Mouse (Mus musculus) granulocyte monocyte progenitor cell, adult 5-6 weeks (primary cell): Measurements from ENCODE around the gene Krtap19-3. TPM values are rescaled to one million over a fixed set of nuclear protein-coding genes. Genes with fewer than 3 reads are reported as not detected.

Source experiments
- ATAC-seq: replicated peaks from 2 replicates; pipeline ENCODE4 v1.8.0; 2016; ENCODE audit warnings: mild to moderate bottlenecking, moderate TSS enrichment, inconsistent platforms; ENCODE audit not compliant: poor library complexity, severe bottlenecking
- total RNA-seq, 2 experiments: library from RNA; stranded (forward) in 1 of 2; stranded (reverse) in 1 of 2; fragments of 200-712, 200-1000 nt in 1 of 2; fragments of >200 nt in 1 of 2; fragmentation: Nextera tagmentation in 1 of 2; gene quantifications; 2 replicates each; pipeline ENCODE4 v1.2.3; 2014 to 2017

Gene Krtap19-3
- total RNA-seq (2014; fragmentation: Nextera tagmentation) = not detected in 2 replicates
- not detected in 2 replicates for total RNA-seq (2017)

DNA sequence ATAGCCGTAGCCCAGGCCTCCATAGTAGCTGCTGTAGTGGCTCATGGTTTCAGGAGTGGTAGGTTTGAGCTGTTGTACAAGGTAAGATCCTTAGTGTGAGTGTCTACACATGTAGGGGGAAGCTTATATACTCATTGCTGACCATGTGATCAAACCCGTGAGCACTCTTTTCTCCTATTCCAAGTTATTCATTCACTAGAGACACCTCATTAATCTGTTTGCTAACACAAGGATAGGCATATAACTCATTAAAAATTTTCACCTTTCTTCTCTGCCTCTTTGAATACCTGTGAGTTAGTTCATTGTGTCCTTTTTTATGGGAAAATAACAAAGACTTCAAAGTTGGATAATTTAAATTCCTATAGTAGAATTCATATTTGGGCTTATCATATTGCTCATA lies at the start of gene Krtap19-3:
TSS of gene Krtap19-3 (minus strand) at position 101 of the 400 bp plus-strand sequence.
- no peak for ATAC-seq

DNA sequence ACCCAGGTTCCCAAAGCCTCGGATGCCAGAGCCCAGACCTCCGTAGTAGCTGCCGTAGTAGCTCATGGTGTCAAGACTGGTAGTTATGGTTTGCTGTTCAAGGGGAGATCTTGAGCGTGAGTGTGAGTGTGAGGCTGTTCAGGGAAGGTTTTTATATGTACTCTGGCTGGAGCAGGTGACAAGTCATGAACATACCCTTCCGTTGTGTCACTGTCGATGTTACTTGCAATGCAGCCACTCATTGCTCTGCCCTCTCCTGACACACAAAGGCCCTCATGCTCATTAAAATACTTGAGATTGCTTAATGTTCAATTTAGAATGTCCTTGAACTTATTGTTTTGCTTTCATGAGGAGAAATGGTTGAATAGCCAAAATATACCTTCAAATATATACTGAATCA lies 18.5 kb upstream of the Krtap19-3 start, which contains the start of gene Krtap19-5:
TSS of gene Krtap19-5 (minus strand) at position 101 of the 400 bp plus-strand sequence.
- no peak for ATAC-seq

DNA sequence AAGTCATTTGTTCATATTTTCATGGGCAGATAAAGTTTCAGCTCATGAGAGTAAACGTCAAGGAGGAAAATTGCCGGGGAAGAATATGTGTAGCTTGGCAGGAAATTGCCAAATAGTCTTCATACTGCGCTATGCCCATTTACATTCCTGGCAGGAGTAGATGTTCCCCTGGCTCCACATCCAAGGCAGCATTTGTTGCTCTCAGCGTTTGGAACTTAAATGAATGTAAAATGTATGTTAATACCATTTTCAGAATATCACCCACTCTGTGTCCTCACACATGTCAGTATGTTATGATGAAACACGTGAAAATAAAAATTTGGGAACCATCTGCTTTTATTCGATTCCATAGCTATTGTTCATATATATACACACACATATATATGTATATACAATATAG lies 9.0 kb upstream of the Krtap19-3 start:
- ATAC-seq = no peak

DNA sequence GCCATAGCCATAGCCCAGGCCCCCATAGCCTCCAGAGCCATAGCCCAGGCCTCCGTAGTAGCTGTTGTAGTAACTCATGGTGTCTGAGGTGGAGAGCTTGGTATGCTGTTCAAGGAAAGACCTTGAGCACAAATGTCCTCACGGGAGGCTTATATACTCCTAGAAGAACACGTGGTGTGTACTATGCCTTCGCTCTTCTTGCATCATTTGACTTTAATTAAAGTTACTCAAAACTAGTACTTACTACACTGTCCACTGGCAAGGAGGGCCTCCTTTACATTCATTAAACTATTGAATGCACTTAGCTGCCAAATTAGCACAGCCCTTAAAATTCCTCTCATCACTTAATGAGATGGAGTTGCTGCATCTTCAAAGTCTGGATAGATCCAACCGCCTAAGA lies 7.2 kb upstream of the Krtap19-3 start, which contains the start of gene Krtap19-4:
TSS of gene Krtap19-4 (minus strand) at position 101 of the 400 bp plus-strand sequence.
- ATAC-seq = no peak

DNA sequence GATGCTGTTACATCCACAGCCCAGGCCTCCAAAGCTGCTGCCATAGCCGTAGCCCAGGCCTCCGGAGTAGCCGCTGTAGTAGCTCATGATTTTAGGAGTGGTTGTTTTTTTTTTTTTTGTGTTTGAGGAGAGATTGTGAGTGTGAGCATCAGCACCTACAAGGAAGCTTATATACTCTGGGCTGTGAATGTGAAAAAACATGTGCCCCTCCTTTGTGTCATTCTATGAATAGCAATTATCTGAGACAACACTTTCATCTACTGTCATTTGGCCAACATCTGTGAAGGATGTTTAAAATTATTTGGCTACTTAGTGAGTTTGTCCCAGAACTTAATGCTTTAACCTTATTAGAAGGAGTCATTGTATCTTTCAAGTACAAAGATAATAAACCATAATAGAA lies 3.7 kb downstream of the Krtap19-3 start, which contains the start of gene Krtap19-2:
TSS of gene Krtap19-2 (minus strand) at position 101 of the 400 bp plus-strand sequence.
- ATAC-seq = no peak

DNA sequence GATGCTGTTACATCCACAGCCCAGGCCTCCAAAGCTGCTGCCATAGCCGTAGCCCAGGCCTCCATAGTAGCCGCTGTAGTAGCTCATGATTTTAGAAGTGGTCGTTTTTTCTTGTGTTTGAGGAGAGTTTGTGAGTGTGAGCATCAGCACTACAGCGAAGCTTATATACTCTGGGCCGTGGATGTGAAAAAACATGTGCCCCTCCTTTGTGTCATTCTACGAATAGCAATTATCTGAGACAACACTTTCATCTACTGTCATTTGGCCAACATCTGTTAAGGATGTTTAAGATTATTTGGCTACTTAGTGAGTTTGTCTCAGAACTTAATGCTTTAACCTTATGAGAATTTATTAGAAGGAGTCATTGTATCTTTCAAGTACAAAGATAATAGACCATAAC lies 8.5 kb downstream of the Krtap19-3 start, which contains the start of gene Krtap19-1:
TSS of gene Krtap19-1 (minus strand) at position 101 of the 400 bp plus-strand sequence.
- no peak for ATAC-seq

DNA sequence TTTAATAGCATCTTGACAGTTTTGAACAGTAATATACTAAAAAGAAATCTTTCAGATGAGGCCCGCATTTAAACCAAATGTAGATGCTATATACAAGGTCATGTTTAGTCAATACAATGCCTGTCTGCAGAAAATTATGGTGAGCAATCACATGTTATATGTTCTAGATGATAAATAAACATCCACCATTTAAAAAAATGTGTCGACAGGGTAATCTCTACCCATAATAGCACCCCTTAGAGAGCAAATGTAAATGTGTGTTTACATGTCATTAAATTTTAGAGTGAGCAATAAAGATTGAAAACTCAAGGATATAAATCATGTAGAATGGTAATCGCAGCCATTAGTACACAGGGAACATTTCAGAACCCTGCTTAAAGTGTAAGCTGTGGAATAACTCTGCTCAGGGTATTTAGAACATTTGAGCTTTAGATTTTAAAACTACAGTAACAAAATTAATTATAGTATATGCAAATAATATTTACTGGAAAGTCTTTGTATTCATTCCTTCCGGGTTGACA lies 12.9 kb downstream of the Krtap19-3 start:
- ATAC-seq = no peak

DNA sequence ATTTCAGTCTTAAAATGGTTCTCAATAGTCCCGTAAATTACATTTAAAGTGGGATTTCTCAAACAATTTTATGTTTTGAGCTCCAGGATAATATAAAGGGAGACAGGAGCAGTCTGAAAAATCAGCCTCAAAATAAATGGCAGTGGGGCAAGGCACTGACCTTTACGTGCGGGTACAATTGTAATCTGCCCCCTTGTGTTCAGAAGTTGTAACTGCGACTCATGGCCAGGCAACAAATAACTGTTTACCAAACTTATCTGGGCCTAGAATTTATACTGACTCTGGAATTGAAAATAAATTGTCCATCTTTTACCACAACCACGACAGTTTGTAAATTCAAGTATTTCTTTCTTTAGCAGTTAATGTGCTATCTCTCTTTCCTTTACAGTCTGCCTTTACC lies 26.4 kb downstream of the Krtap19-3 start:
- peak; percentile 50; the same call in 1 of the 2 replicates for ATAC-seq

DNA sequence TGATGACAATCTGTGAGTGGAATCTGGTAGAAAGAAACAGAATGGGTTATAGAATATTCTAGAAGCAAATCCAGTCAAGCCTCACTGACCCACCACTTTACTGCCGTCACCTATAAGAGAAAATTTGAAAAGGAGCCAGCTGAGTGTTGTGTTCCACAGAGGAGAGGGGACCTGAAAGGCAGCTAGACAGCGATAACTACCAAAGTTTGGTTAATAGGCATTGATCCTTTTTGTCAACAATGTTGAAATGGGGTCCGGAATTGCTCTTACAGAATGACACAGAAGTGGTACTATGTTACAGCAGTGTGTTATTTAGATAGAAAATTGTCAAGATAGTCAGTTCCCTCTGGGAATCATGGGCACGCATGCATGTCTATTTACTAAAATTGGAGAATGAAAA lies 29.3 kb downstream of the Krtap19-3 start:
- no peak for ATAC-seq

DNA sequence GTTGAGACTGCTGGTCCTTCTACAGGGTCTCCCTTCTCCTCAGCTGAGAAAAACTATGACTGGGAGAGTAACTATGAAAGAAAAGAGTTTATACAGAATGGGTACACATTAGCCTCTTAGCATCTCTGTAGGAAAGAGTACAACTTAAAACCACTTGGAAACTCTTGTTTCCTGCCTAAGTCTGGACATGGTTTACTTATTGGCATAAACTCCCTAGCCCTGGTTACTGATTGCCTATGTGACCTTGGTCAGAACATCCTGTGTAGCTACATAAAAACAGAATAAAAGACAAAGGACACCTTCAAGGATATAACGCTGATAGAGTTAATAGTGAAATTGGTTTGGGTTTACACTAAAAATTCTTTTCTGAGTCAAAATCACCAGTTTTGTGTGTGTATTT lies 30.5 kb downstream of the Krtap19-3 start:
- ATAC-seq = no peak

Other genes with a start within 250 kb of the Krtap19-3 start
- not detected in 2 replicates for gene Krtap26-1, start 230.2 kb downstream of the Krtap19-3 start, total RNA-seq (2014; fragmentation: Nextera tagmentation)
- gene Krtap26-1, start 230.2 kb downstream of the Krtap19-3 start, total RNA-seq (2017) = not detected in 2 replicates
- gene Krtap27-1, start 206.4 kb downstream of the Krtap19-3 start, total RNA-seq (2014; fragmentation: Nextera tagmentation) = not detected in 2 replicates
- gene Krtap27-1, start 206.4 kb downstream of the Krtap19-3 start, total RNA-seq (2017) = not detected in 2 replicates
- not detected in 2 replicates for gene 2310061N02Rik, start 170.1 kb downstream of the Krtap19-3 start, total RNA-seq (2014; fragmentation: Nextera tagmentation)
- gene 2310061N02Rik, start 170.1 kb downstream of the Krtap19-3 start, total RNA-seq (2017) = not detected in 2 replicates
- not detected in 2 replicates for gene Krtap13-1, start 149.2 kb downstream of the Krtap19-3 start, total RNA-seq (2014; fragmentation: Nextera tagmentation)
- not detected in 2 replicates for gene Krtap13-1, start 149.2 kb downstream of the Krtap19-3 start, total RNA-seq (2017)
- gene Krtap13, start 126.4 kb downstream of the Krtap19-3 start, total RNA-seq (2014; fragmentation: Nextera tagmentation) = not detected in 2 replicates
- not detected in 2 replicates for gene Krtap13, start 126.4 kb downstream of the Krtap19-3 start, total RNA-seq (2017)
- not detected in 2 replicates for gene 2310034C09Rik, start 119.2 kb downstream of the Krtap19-3 start, total RNA-seq (2014; fragmentation: Nextera tagmentation)
- not detected in 2 replicates for gene 2310034C09Rik, start 119.2 kb downstream of the Krtap19-3 start, total RNA-seq (2017)
- gene 2310057N15Rik, start 103.8 kb downstream of the Krtap19-3 start, total RNA-seq (2014; fragmentation: Nextera tagmentation) = not detected in 2 replicates
- not detected in 2 replicates for gene 2310057N15Rik, start 103.8 kb downstream of the Krtap19-3 start, total RNA-seq (2017)
- not detected in 2 replicates for gene Gm5965, start 100.1 kb downstream of the Krtap19-3 start, total RNA-seq (2014; fragmentation: Nextera tagmentation)
- gene Gm5965, start 100.1 kb downstream of the Krtap19-3 start, total RNA-seq (2017) = not detected in 2 replicates
- gene Gm20741, start 65.8 kb downstream of the Krtap19-3 start, total RNA-seq (2014; fragmentation: Nextera tagmentation) = not detected in 2 replicates
- not detected in 2 replicates for gene Gm20741, start 65.8 kb downstream of the Krtap19-3 start, total RNA-seq (2017)
- gene Krtap15, start 57.8 kb downstream of the Krtap19-3 start, total RNA-seq (2014; fragmentation: Nextera tagmentation) = not detected in 2 replicates
- gene Krtap15, start 57.8 kb downstream of the Krtap19-3 start, total RNA-seq (2017) = not detected in 2 replicates
- gene Krtap14, start 51.9 kb downstream of the Krtap19-3 start, total RNA-seq (2014; fragmentation: Nextera tagmentation) = not detected in 2 replicates
- gene Krtap14, start 51.9 kb downstream of the Krtap19-3 start, total RNA-seq (2017) = not detected in 2 replicates
- gene Krtap19-1, start 8.6 kb downstream of the Krtap19-3 start, total RNA-seq (2014; fragmentation: Nextera tagmentation) = not detected in 2 replicates
- not detected in 2 replicates for gene Krtap19-1, start 8.6 kb downstream of the Krtap19-3 start, total RNA-seq (2017)
- not detected in 2 replicates for gene Krtap19-2, start 3.8 kb downstream of the Krtap19-3 start, total RNA-seq (2014; fragmentation: Nextera tagmentation)
- not detected in 2 replicates for gene Krtap19-2, start 3.8 kb downstream of the Krtap19-3 start, total RNA-seq (2017)
- gene Krtap19-4, start 7.1 kb upstream of the Krtap19-3 start, total RNA-seq (2014; fragmentation: Nextera tagmentation) = not detected in 2 replicates
- gene Krtap19-4, start 7.1 kb upstream of the Krtap19-3 start, total RNA-seq (2017) = not detected in 2 replicates
- not detected in 2 replicates for gene Krtap19-5, start 18.4 kb upstream of the Krtap19-3 start, total RNA-seq (2014; fragmentation: Nextera tagmentation)
- not detected in 2 replicates for gene Krtap19-5, start 18.4 kb upstream of the Krtap19-3 start, total RNA-seq (2017)
- gene Krtap19-9b, start 54.2 kb upstream of the Krtap19-3 start, total RNA-seq (2014; fragmentation: Nextera tagmentation) = not detected in 2 replicates
- gene Krtap19-9b, start 54.2 kb upstream of the Krtap19-3 start, total RNA-seq (2017) = not detected in 2 replicates
- gene Krtap16-3, start 84.8 kb upstream of the Krtap19-3 start, total RNA-seq (2014; fragmentation: Nextera tagmentation) = not detected in 2 replicates
- not detected in 2 replicates for gene Krtap16-3, start 84.8 kb upstream of the Krtap19-3 start, total RNA-seq (2017)
- not detected in 2 replicates for gene Krtap22-2, start 132.7 kb upstream of the Krtap19-3 start, total RNA-seq (2014; fragmentation: Nextera tagmentation)
- gene Krtap22-2, start 132.7 kb upstream of the Krtap19-3 start, total RNA-seq (2017) = not detected in 2 replicates
- not detected in 2 replicates for gene Gm10229, start 137.2 kb upstream of the Krtap19-3 start, total RNA-seq (2014; fragmentation: Nextera tagmentation)
- gene Gm10229, start 137.2 kb upstream of the Krtap19-3 start, total RNA-seq (2017) = not detected in 2 replicates
- not detected in 2 replicates for gene Krtap6-1, start 153.7 kb upstream of the Krtap19-3 start, total RNA-seq (2014; fragmentation: Nextera tagmentation)
- gene Krtap6-1, start 153.7 kb upstream of the Krtap19-3 start, total RNA-seq (2017) = not detected in 2 replicates
- gene Gm10228, start 163.4 kb upstream of the Krtap19-3 start, total RNA-seq (2014; fragmentation: Nextera tagmentation) = not detected in 2 replicates
- not detected in 2 replicates for gene Gm10228, start 163.4 kb upstream of the Krtap19-3 start, total RNA-seq (2017)
- gene Krtap6-5, start 169.8 kb upstream of the Krtap19-3 start, total RNA-seq (2014; fragmentation: Nextera tagmentation) = not detected in 2 replicates
- not detected in 2 replicates for gene Krtap6-5, start 169.8 kb upstream of the Krtap19-3 start, total RNA-seq (2017)
- not detected in 2 replicates for gene 1110025L11Rik, start 186.0 kb upstream of the Krtap19-3 start, total RNA-seq (2014; fragmentation: Nextera tagmentation)
- gene 1110025L11Rik, start 186.0 kb upstream of the Krtap19-3 start, total RNA-seq (2017) = not detected in 2 replicates
- not detected in 2 replicates for gene Krtap6-3, start 206.0 kb upstream of the Krtap19-3 start, total RNA-seq (2014; fragmentation: Nextera tagmentation)
- not detected in 2 replicates for gene Krtap6-3, start 206.0 kb upstream of the Krtap19-3 start, total RNA-seq (2017)